Mouse (Mus musculus) midbrain, embryonic 11.5 days (tissue): ENCODE data around the gene Sox21. TPM values are rescaled to one million over a fixed set of nuclear protein-coding genes. Genes with fewer than 3 reads are reported as not detected.

Experiments used
- ATAC-seq: fragments of 200-750 bp; cut with Nextera tagmentation; 2 replicates; pipeline ENCODE4 v1.8.0; 2017; ENCODE audit warnings: moderate TSS enrichment, moderate library complexity; ENCODE audit not compliant: low FRiP score
- DNase-seq: peaks from one replicate; pipeline ENCODE4 v3.0.0; 2015; ENCODE audit warnings: low spot score; ENCODE audit errors: missing footprints
- H3K27ac ChIP-seq: fragments of 300-500 bp; sonication (generic); 2 replicates; pipeline ENCODE4 v1.5.1; 2014; ENCODE audit warnings: low read depth, low read length
- H3K27me3 ChIP-seq: fragments of 300-500 bp; sonication (generic); 2 replicates; pipeline ENCODE4 v1.6.1; 2014; ENCODE audit warnings: mild to moderate bottlenecking, low read length, moderate library complexity, mixed read lengths; ENCODE audit not compliant: control insufficient read depth, insufficient read depth
- H3K36me3 ChIP-seq: fragments of 300-500 bp; sonication (generic); 2 replicates; pipeline ENCODE4 v1.6.1; 2014; ENCODE audit warnings: mild to moderate bottlenecking, low read length, moderate library complexity, mixed read lengths; ENCODE audit not compliant: control insufficient read depth, insufficient read depth
- H3K4me1 ChIP-seq: fragments of 300-500 bp; sonication (generic); 2 replicates; pipeline ENCODE4 v1.6.1; 2014; ENCODE audit warnings: low read length; ENCODE audit not compliant: control insufficient read depth, insufficient read depth
- H3K4me2 ChIP-seq: fragments of 300-500 bp; sonication (generic); 2 replicates; pipeline ENCODE4 v1.6.1; 2014; ENCODE audit warnings: mild to moderate bottlenecking, moderate library complexity
- H3K4me3 ChIP-seq: fragments of 300-500 bp; sonication (generic); 2 replicates; pipeline ENCODE4 v1.5.1; 2014; ENCODE audit warnings: low read depth, low read length
- H3K9ac ChIP-seq: fragments of 300-500 bp; sonication (generic); 2 replicates; pipeline ENCODE4 v1.6.1; 2014; ENCODE audit warnings: low read length
- H3K9me3 ChIP-seq: fragments of 300-500 bp; sonication (generic); 2 replicates; pipeline ENCODE4 v1.6.1; 2016; ENCODE audit warnings: low read length; ENCODE audit not compliant: control insufficient read depth
- WGBS: fragments of 180-500 bp; shearing (Covaris S2); extraction: QIAGEN DNeasy Blood & Tissue Kit; methylation state at CpG from one replicate; pipeline ENCODE4 v1.1.7; 2014; 5-methylcytosine and 5-hydroxymethylcytosine counted together
- polyA plus RNA-seq: library from polyadenylated mRNA; unstranded; fragments of >200 nt; fragmentation: Nextera tagmentation; extraction: Ambion mirVana; gene quantifications from 2 replicates; pipeline ENCODE4 v1.2.1, GENCODE M21; 2014

The Sox21 gene
- polyA plus RNA-seq, 1 experiment from 2014 or later = 24.5 TPM

DNA sequence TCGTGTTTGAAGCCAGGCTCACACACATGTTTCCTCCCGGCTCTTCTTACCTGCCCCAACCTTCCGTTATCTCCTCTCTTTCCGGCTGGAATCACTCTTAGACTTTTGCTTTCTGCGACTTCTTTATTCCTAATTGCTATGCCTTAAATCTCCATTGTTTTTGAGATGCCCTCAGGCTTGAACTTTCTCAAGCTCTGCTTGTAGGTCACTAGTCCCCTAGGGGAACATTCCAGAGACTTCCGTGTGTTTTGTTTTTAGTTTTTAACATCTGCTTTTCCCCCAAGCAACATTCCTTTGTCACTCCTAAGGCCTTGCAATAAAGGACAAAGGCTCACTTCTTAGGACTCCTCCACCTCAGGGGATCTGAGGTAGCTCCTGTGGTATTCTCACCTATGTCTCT, 16.6 kb upstream of the Sox21 start:
- Histone ChIP-seq H3K9me3 (no peaks in the 10 kb centered on the region), H3K27ac (no peak overlapping the region), H3K4me2 (no peak overlapping the region), H3K4me3 (no peak overlapping the region), H3K27me3 (no peaks in the 10 kb centered on the region), H3K9ac (no peak overlapping the region), H3K4me1 (no peaks in the 10 kb centered on the region), H3K36me3 (no peaks in the 10 kb centered on the region)
- DNase-seq (peak; percentile 10), ATAC-seq (no peak)
- WGBS = 89% methylated on average over 6 of the region's 6 CpGs

DNA sequence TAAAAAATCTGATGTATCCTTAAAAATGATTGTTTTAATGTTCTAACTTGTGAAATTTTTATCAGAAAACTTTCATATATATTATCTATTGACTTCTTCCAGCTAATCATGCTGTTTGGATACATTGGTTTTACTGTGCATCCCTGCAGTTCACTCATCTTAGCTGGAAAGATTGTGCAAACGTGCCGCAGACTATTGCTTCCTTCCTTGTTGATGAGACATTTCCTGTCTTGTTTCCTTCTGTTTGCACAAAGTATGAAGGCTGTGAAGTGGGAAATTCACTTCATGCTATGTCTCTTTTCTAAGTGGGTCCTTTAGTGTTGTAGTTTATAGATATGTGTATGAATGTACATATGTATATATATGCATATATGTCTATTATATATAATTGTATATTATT, 4.6 kb upstream of the Sox21 start:
- ATAC-seq = no peak
- DNase-seq = no peak
- H3K4me3 ChIP-seq = no peak overlapping the region
- H3K27me3 ChIP-seq = peaks cover 3% of the 10 kb centered on the region
- H3K27ac ChIP-seq = no peak overlapping the region
- 83% methylated on average over 2 of the region's 2 CpGs for WGBS
- H3K9ac ChIP-seq = no peak overlapping the region
- peaks cover 10% of the 10 kb centered on the region; the same call in 1 of the 2 replicates for H3K9me3 ChIP-seq
- H3K4me1 ChIP-seq = 0 out of 2 replicates have a peak, but pooled peaks cover 2% of the 10 kb centered on the region
- H3K36me3 ChIP-seq = no peaks in the 10 kb centered on the region
- H3K4me2 ChIP-seq = no peak overlapping the region

DNA sequence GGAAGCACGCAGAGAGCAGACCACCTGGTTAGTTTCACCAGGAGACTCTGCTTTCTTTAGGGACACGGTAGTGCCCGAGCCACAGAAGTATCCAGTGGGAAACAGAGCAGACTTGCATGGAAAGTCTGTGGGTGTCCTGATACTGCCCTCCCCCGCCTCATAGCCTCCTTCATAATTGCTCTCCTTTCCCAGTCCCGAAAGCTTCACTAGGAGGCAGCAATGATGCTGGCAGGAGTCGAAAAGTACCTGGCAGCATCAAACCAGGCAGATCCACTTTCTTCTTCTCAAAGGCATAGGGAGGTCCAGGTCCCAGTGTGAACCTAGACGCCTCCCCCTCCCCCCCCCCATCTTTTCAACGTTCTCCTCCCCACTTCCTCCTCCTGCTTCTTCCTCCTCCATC, 2.5 kb upstream of the Sox21 start:
- peak overlapping the region; percentile 25; the same call in 1 of the 2 replicates for H3K4me2 ChIP-seq
- ATAC-seq (no peak), DNase-seq (no peak)
- peaks cover 7% of the 10 kb centered on the region for H3K27me3 ChIP-seq
- H3K4me3 ChIP-seq = no peak overlapping the region
- H3K9ac ChIP-seq = no peak overlapping the region
- WGBS = 11% methylated on average over 8 of the region's 8 CpGs
- no peak overlapping the region for H3K27ac ChIP-seq
- no peaks in the 10 kb centered on the region for H3K36me3 ChIP-seq
- peaks cover 10% of the 10 kb centered on the region; the same call in 1 of the 2 replicates for H3K9me3 ChIP-seq
- 0 out of 2 replicates have a peak, but pooled peaks cover 2% of the 10 kb centered on the region for H3K4me1 ChIP-seq

DNA sequence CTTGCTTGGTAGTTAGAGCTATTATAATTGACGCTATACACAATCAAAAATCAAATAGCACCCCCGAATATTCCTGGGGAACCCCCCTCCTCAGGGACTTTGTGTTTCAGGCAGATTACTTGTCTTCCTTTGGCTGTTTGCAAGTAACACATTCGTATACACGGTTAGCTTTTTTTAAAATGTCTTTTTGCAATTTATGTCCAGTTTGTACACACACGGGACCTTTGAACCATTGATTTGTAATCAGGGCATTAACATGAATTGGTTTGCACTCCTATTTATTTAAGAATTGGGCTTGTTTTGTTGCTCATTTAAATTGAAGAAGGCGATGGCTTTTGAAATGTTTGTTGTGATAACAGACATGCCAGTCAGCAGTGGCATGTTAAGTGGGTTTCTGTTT, 956 bp upstream of the Sox21 start:
- no peak overlapping the region for H3K27ac ChIP-seq
- H3K36me3 ChIP-seq = no peaks in the 10 kb centered on the region
- 0 out of 2 replicates have a peak, but pooled peaks cover 2% of the 10 kb centered on the region for H3K4me1 ChIP-seq
- H3K27me3 ChIP-seq = peaks cover 7% of the 10 kb centered on the region
- DNase-seq (peak; percentile 93), ATAC-seq (no peak)
- peak overlapping the region; percentile 98; the same call in 1 of the 2 replicates for H3K9ac ChIP-seq
- H3K9me3 ChIP-seq = no peaks in the 10 kb centered on the region
- H3K4me3 ChIP-seq = peak overlapping the region; percentile 71
- H3K4me2 ChIP-seq = peak overlapping the region; percentile 71
- WGBS = 5% methylated on average over 6 of the region's 6 CpGs

DNA sequence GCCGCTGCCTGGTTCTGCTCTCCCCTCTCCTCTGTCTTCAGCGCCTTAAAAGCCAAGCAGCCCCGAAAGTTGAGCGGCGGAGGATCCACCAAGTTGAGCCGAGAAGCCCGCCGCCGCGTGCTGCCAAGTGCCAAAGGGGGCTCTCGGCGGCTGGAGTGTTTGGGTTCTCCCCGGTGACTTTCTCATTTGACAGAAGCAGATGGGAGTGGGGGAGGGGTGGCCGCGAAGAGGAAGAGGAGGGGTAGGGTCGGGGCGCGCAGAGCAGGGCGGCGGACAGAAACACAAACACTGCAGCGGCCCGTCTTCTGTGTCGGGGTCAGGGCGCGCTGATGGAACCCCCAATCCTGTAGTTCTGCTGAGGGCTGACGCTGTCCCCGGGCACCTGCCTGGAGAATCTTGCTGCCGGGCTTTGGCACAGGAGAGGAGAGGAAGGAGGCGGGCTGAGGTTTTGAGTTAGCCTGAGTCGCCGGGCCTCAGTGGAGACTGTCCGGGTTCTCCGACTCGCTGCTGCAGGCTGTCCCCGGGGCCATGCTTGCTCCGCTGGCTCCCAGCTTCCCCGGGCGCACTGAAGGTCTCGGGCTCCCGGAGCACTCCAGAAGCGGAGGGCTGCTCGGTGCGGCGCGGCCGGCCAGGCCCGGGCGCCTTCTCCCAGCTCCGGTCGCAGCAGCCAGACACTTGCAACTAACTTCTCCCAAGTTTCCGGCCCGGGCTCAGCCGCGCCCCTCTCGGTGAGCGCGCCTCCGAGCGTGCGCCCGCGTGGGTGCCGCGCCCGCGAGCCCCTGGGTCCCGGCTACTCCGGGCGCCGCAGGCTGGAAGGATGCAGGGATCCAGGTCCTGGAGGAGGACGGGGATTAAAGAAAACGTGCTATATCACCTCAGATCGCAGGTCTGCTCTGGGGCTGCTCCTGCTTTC, 601 bp downstream of the Sox21 start:
- Histone ChIP-seq H3K4me3 (peak overlapping the region; percentile 71), H3K36me3 (no peaks in the 10 kb centered on the region), H3K9me3 (no peaks in the 10 kb centered on the region), H3K4me2 (peak overlapping the region; percentile 71), H3K9ac (peak overlapping the region; percentile 98), H3K27me3 (peaks cover 7% of the 10 kb centered on the region), H3K4me1 (peaks cover 9% of the 10 kb centered on the region), H3K27ac (peak overlapping the region; percentile 94)
- peak; percentile 98 for DNase-seq
- ATAC-seq = peak; percentile 62
- WGBS = under 1% methylated on average over 73 of the region's 73 CpGs

DNA sequence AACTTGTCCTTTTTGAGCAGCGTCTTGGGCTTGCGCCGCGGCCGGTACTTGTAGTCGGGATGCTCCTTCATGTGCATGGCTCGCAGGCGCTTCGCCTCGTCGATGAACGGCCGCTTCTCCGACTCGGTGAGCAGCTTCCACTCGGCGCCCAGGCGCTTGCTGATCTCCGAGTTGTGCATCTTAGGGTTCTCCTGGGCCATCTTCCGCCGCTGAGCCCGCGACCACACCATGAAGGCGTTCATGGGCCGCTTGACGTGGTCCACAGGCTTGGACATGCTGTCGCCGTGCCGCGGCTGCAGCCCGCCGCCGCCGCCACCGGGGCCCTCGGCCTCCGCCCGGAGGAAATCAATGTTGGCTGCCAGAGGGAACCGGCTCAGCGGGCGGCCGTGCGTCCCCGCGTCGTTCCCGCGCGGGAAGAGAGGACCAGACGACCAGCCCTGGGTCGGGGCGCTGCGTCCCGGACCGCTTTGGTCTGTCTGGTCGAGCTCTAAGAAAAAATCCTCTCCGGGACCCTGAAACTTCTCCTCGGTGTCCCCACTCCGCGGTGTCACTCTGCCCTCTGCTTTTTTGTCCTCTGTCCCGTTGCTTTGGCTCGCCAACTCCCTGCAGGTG, 1.4 kb downstream of the Sox21 start:
- peak; percentile 97 for DNase-seq
- peaks cover 7% of the 10 kb centered on the region for H3K27me3 ChIP-seq

DNA sequence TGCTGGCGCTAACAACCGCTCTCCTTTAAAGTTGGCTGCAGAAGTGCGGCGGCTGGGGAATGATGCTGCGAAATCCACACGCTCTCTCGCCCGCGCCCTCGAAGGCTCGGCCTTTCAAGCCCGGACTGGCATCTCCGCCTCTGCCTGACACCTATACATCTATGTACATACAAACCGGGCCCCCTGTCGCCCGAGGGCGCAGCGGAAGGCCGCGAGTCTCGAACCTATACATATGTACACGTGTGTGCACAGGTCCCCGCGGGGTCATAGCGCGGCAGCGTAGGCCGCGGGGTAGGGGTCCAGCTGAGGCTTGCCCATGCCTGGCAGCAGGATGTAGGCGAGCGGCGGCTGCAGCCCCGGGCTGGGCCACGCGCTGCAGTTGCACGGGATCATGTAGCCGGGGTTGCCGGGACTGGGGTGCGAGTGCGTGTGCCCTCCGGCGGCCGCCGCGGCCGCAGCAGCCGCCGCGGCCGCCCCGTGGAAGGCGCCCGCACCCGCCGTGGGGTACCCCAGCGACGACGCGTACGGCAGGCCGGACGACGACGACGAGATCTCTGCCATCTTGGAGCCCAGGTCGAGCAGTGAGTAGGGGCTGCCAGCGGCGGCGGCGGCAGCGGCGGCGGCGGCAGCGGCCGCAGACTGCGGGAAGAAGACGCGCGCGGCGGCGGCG, 2.2 kb downstream of the Sox21 start:
- Histone ChIP-seq H3K27me3 (peaks cover 7% of the 10 kb centered on the region), H3K9ac (peak overlapping the region; percentile 98), H3K27ac (peak overlapping the region; percentile 94), H3K4me1 (peaks cover 12% of the 10 kb centered on the region), H3K9me3 (no peaks in the 10 kb centered on the region), H3K4me3 (peak overlapping the region; percentile 71), H3K36me3 (no peaks in the 10 kb centered on the region), H3K4me2 (peak overlapping the region; percentile 71)
- DNase-seq (peak; percentile 98), ATAC-seq (no peak)
- WGBS = under 1% methylated on average over 70 of the region's 84 CpGs

More for the DNA sequence above, 1.4 kb downstream of the Sox21 start:
- no peaks in the 10 kb centered on the region for H3K9me3 ChIP-seq
- peak overlapping the region; percentile 98 for H3K9ac ChIP-seq
- H3K36me3 ChIP-seq = no peaks in the 10 kb centered on the region
- peak overlapping the region; percentile 71 for H3K4me3 ChIP-seq
- 0% methylated on average over 61 of the region's 62 CpGs for WGBS
- H3K27ac ChIP-seq = peak overlapping the region; percentile 94
- peaks cover 9% of the 10 kb centered on the region for H3K4me1 ChIP-seq
- ATAC-seq = no peak
- peak overlapping the region; percentile 71 for H3K4me2 ChIP-seq

DNA sequence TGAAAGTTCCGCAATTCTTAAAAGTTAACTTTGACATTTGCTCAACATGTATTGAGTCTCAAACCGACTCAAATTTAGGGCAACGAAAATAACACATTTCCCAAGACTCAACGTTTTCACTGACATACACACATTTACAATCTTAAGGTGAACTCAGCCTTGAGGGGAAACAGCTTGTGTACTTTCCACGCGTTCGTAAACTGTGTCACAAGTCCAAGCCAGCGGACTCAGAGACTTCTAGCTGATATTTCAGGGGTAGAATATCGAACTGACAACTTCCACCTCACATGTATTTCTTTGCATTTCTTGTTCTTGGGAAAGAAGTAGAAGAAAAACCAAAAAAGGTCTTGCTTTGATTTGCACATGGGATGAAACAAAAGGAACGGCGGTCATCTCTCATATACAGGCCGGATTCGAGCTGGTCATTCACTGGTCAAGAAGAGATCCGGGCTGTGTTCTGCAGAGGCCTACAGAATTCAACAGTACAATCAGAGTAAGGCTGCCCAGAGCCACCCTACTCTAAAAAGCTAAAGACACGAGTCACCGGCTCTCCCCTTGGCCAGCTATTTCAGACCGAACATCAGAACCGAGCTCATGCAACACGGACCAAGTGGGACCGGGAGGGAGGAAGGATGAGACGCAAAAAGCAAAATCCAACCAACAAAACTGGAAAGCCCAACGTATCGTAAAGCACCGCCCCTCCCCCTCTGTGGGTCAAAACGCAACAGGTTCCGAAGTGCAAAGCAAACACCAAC, 2.9 kb downstream of the Sox21 start:
- ATAC-seq = no peak

More for the DNA sequence above, 2.9 kb downstream of the Sox21 start:
- peak overlapping the region; percentile 71 for H3K4me3 ChIP-seq
- no peak for DNase-seq
- H3K9ac ChIP-seq = peak overlapping the region; percentile 98
- peaks cover 18% of the 10 kb centered on the region for H3K4me1 ChIP-seq
- H3K4me2 ChIP-seq = peak overlapping the region; percentile 71
- H3K27me3 ChIP-seq = peaks cover 10% of the 10 kb centered on the region
- 2% methylated on average over 26 of the region's 26 CpGs for WGBS
- no peaks in the 10 kb centered on the region for H3K36me3 ChIP-seq
- peak overlapping the region; percentile 94 for H3K27ac ChIP-seq
- H3K9me3 ChIP-seq = no peaks in the 10 kb centered on the region
